Mouse (Mus musculus): ENCODE measurements around the gene Rapgef5.

DNA sequence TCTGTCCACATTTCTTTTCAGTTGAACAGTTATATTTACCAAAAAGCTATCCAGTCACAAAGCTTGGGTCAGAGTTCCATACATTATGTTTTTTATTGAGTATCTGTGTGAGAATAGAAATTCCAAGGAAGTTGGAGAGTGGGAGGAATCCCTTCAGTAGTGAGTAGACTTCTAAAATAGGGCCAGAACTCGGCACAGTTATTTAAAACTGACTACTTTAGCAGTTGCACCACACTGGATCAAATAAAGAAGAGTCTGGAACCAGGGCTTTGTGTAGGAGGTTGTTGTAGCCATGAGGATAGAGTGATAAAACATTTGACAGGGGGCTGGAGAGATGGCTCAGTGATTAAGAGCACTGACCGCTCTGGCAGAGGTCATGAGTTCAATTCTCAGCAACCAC, 129.5 kb downstream of the Rapgef5 start:
- TF ChIP-seq CTCF (IDR thresholded peaks at IDR 0.05; ENCODE audit: low read depth) (no peak), EP300 (IDR thresholded peaks at IDR 0.05; ENCODE audit: low read depth) (no peak)

All from liver, embryonic 14.5 days (tissue).